Mouse (Mus musculus) MEL (cell line): ENCODE results near the gene Akap13.
"Not testable (repeated sequence)": the region's sequence is repeated elsewhere in the genome, so short reads cannot be mapped to it uniquely, and the experiment has no call there.

Experiments
- BHLHE40 ChIP-seq: IDR thresholded peaks from 2 replicates; pipeline ENCODE4 v1.6.1; 2012; ENCODE audit warnings: low read depth, mild to moderate bottlenecking, inconsistent platforms, low read length, improper control_type of control experiment, borderline replicate concordance
- CHD1 ChIP-seq: IDR thresholded peaks from 2 replicates; pipeline ENCODE4 v1.6.1; 2012; ENCODE audit warnings: low read depth, mild to moderate bottlenecking, inconsistent platforms, low read length, improper control_type of control experiment
- CTCF ChIP-seq, 3 experiments: IDR thresholded peaks in 2 of 3; conservative IDR thresholded peaks in 1 of 3; 2 replicates each; pipeline ENCODE4 v1.5.1; 2011 to 2012; ENCODE audit warnings: low read length in 3 of 3, low read depth in 2 of 3, mild to moderate bottlenecking in 2 of 3, improper control_type of control experiment in 1 of 3, inconsistent platforms in 1 of 3, mixed read lengths in 1 of 3, moderate library complexity in 1 of 3; ENCODE audit not compliant: control insufficient read depth in 1 of 3, insufficient read depth in 1 of 3, poor library complexity in 1 of 3, severe bottlenecking in 1 of 3
- EP300 ChIP-seq, 2 experiments: IDR thresholded peaks; 2 replicates each; pipeline ENCODE4 v1.6.1; 2011; ENCODE audit warnings: improper control_type of control experiment in 2 of 2, low read length in 2 of 2, low read depth in 1 of 2, mild to moderate bottlenecking in 1 of 2
- GABPA ChIP-seq: IDR thresholded peaks from 2 replicates; pipeline ENCODE4 v1.6.1; 2012; ENCODE audit warnings: low read depth, mild to moderate bottlenecking, inconsistent platforms, low read length, improper control_type of control experiment, moderate library complexity
- GATA1 ChIP-seq: IDR thresholded peaks from 2 replicates; pipeline ENCODE4 v1.6.1; 2011; ENCODE audit warnings: low read depth, low read length, improper control_type of control experiment
- MAFK ChIP-seq: IDR thresholded peaks from 2 replicates; pipeline ENCODE4 v1.6.1; 2011; ENCODE audit warnings: low read depth, mild to moderate bottlenecking, low read length, improper control_type of control experiment, borderline replicate concordance
- MYC ChIP-seq: IDR thresholded peaks from 2 replicates; pipeline ENCODE4 v1.6.1; 2011; ENCODE audit warnings: low read depth, mild to moderate bottlenecking, low read length, improper control_type of control experiment, moderate library complexity
- NRF1 ChIP-seq: IDR thresholded peaks from 2 replicates; pipeline ENCODE4 v1.6.1; 2014; ENCODE audit warnings: low read depth, mild to moderate bottlenecking, inconsistent platforms, low read length, improper control_type of control experiment, moderate library complexity; ENCODE audit not compliant: poor library complexity, insufficient read depth, severe bottlenecking
- SIN3A ChIP-seq: IDR thresholded peaks from 2 replicates; pipeline ENCODE4 v1.6.1; 2012; ENCODE audit warnings: low read length, improper control_type of control experiment, inconsistent platforms
- TCF12 ChIP-seq: IDR thresholded peaks from 2 replicates; pipeline ENCODE4 v1.6.1; 2014; ENCODE audit warnings: low read depth, mild to moderate bottlenecking, inconsistent platforms, low read length, improper control_type of control experiment, moderate library complexity
- USF1 ChIP-seq: IDR thresholded peaks from 2 replicates; pipeline ENCODE4 v1.6.1; 2014; ENCODE audit warnings: low read depth, mild to moderate bottlenecking, inconsistent platforms, low read length, improper control_type of control experiment, moderate library complexity
- ZC3H11A ChIP-seq: IDR thresholded peaks from 2 replicates; pipeline ENCODE4 v1.6.1; 2012; ENCODE audit warnings: low read depth, mild to moderate bottlenecking, inconsistent platforms, low read length, improper control_type of control experiment

GRCm38 (mm10) chr7:75788801-75789135, 333.4 kb downstream of the Akap13 start:
- not testable (repeated sequence) for TF ChIP-seq GATA1; CHD1; TCF12; ZC3H11A; CTCF (IDR thresholded peaks at IDR 0.05 in 2 of 3, conservative IDR thresholded peaks at IDR 0.05 in 1 of 3; ENCODE audit: control insufficient read depth in 1 of 3, insufficient read depth in 1 of 3, low read depth in 2 of 3, low read length in 3 of 3, poor library complexity in 1 of 3, severe bottlenecking in 1 of 3); GABPA; NRF1; MAFK; MYC; SIN3A; USF1; BHLHE40; EP300 (IDR thresholded peaks at IDR 0.05; ENCODE audit: low read depth in 1 of 2, low read length in 2 of 2)
